14 mouse cellular contexts compared by ENCODE assay signal in genomic region chr11:66912531-66913458, GRCm38 (mm10). TPM values are rescaled to one million over a fixed set of nuclear protein-coding genes. Genes with fewer than 3 reads are reported as not detected.
A peak's percentile ranks its signal among the peaks of the same experiment; 100 is the strongest.
DNase-seq lines count a peak whose midpoint lies in the region; ATAC-seq and TF ChIP-seq lines count a peak whose summit lies in the region.
"Had no signal": no experiment of that assay in that cellular context is flagged by ENCODE, and none has a peak within 500 bp of the region (broad histone marks: within the 10 kb centered on the region; RNA-seq: fewer than 3 reads in every experiment).

No protein-coding gene starts in this region.

- no peak overlapping the region for H3K27ac ChIP-seq in midbrain, embryonic 11.5 days (ENCODE audit: low read depth, low read length)
- H3K27ac ChIP-seq in midbrain, embryonic 14.5 days (replicated peaks; ENCODE audit: low read depth, low read length): no peak overlapping the region
- no peak overlapping the region for H3K27ac ChIP-seq in intestine, postnatal 0 days (ENCODE audit: low read depth, low read length)
- H3K27ac ChIP-seq in stomach, postnatal 0 days (replicated peaks): peak overlapping the region; percentile 56
- no peak overlapping the region for H3K27ac ChIP-seq in thymus, adult 2 months (ENCODE audit: control insufficient read depth, insufficient read depth, low read length)
- H3K27ac ChIP-seq: midbrain, embryonic 12.5 days had no signal

- no peak for TF ChIP-seq POLR2A in thymus, adult 2 months (IDR thresholded peaks at IDR 0.05; ENCODE audit: control insufficient read depth, extremely low read depth, insufficient read depth, low read length, poor library complexity)

- no peak overlapping the region for H3K4me2 ChIP-seq in midbrain, embryonic 11.5 days
- H3K4me2 ChIP-seq in midbrain, embryonic 14.5 days (ENCODE audit: low read length): no peak overlapping the region
- H3K4me2 ChIP-seq in intestine, postnatal 0 days (replicated peaks; ENCODE audit: low read depth): no peak overlapping the region
- peak overlapping the region; percentile 2; the same call in 1 of the 2 replicates for H3K4me2 ChIP-seq in stomach, postnatal 0 days (replicated peaks; ENCODE audit: low read depth)
- H3K4me2 ChIP-seq: midbrain, embryonic 12.5 days had no signal

- intact Hi-C loops in left cerebral cortex, postnatal 4 days (cut with DNase I): no loop called here

- H3K9ac ChIP-seq in midbrain, embryonic 11.5 days (ENCODE audit: low read length): no peak overlapping the region
- no peak overlapping the region for H3K9ac ChIP-seq in midbrain, embryonic 14.5 days (replicated peaks; ENCODE audit: low read length)
- H3K9ac ChIP-seq in intestine, postnatal 0 days (ENCODE audit: low read depth, low read length): no peak overlapping the region
- no peak overlapping the region for H3K9ac ChIP-seq in stomach, postnatal 0 days (ENCODE audit: low read length)
- H3K9ac ChIP-seq: midbrain, embryonic 12.5 days had no signal

- H3K27me3 ChIP-seq in midbrain, embryonic 11.5 days (ENCODE audit: control insufficient read depth, insufficient read depth, low read length): no peaks in the 10 kb centered on the region
- no peaks in the 10 kb centered on the region for H3K27me3 ChIP-seq in midbrain, embryonic 14.5 days (ENCODE audit: control insufficient read depth, insufficient read depth, low read length)
- no peaks in the 10 kb centered on the region for H3K27me3 ChIP-seq in intestine, postnatal 0 days (replicated peaks; ENCODE audit: control insufficient read depth, insufficient read depth, low read length)
- no peaks in the 10 kb centered on the region for H3K27me3 ChIP-seq in stomach, postnatal 0 days (ENCODE audit: control insufficient read depth, insufficient read depth, low read length)
- no peaks in the 10 kb centered on the region for H3K27me3 ChIP-seq in thymus, adult 2 months (ENCODE audit: control insufficient read depth, insufficient read depth, low read length)

- no peak for TF ChIP-seq CTCF in intestine, postnatal 0 days (IDR thresholded peaks at IDR 0.05; ENCODE audit: low read depth)
- no peak; the same call in 1 of the 2 replicates for TF ChIP-seq CTCF in stomach, postnatal 0 days (IDR thresholded peaks at IDR 0.05; ENCODE audit: low read depth)
- no peak for TF ChIP-seq CTCF in thymus, adult 2 months (IDR thresholded peaks at IDR 0.05; ENCODE audit: borderline replicate concordance, control insufficient read depth, extremely low read depth, insufficient read depth, low read length, poor library complexity)

- no peak overlapping the region for H3K4me3 ChIP-seq in midbrain, embryonic 11.5 days (ENCODE audit: low read depth, low read length)
- no peak overlapping the region for H3K4me3 ChIP-seq in midbrain, embryonic 14.5 days (replicated peaks; ENCODE audit: low read depth, low read length)
- no peak overlapping the region for H3K4me3 ChIP-seq in intestine, postnatal 0 days (ENCODE audit: low read depth, low read length)
- H3K4me3 ChIP-seq in stomach, postnatal 0 days (ENCODE audit: low read depth, low read length): no peak overlapping the region
- H3K4me3 ChIP-seq in thymus, adult 2 months (ENCODE audit: control insufficient read depth, insufficient read depth, low read length): no peak overlapping the region
- H3K4me3 ChIP-seq: midbrain, embryonic 12.5 days had no signal

- no peaks in the 10 kb centered on the region for H3K36me3 ChIP-seq in midbrain, embryonic 11.5 days (ENCODE audit: control insufficient read depth, insufficient read depth, low read length)
- no peaks in the 10 kb centered on the region for H3K36me3 ChIP-seq in midbrain, embryonic 14.5 days (ENCODE audit: control insufficient read depth, insufficient read depth, low read length)
- H3K36me3 ChIP-seq in intestine, postnatal 0 days (ENCODE audit: control insufficient read depth, insufficient read depth): no peaks in the 10 kb centered on the region
- H3K36me3 ChIP-seq in stomach, postnatal 0 days (ENCODE audit: control insufficient read depth, insufficient read depth, low read length): no peaks in the 10 kb centered on the region
- H3K36me3 ChIP-seq in thymus, adult 2 months (ENCODE audit: control insufficient read depth, insufficient read depth, low read length): no peaks in the 10 kb centered on the region
- H3K36me3 ChIP-seq: midbrain, embryonic 12.5 days had no signal

- H3K4me1 ChIP-seq in midbrain, embryonic 11.5 days (ENCODE audit: control insufficient read depth, insufficient read depth, low read length): no peaks in the 10 kb centered on the region
- no peaks in the 10 kb centered on the region for H3K4me1 ChIP-seq in midbrain, embryonic 14.5 days (ENCODE audit: control insufficient read depth, insufficient read depth, low read length)
- H3K4me1 ChIP-seq in intestine, postnatal 0 days (replicated peaks; ENCODE audit: control insufficient read depth, insufficient read depth, low read length): peaks cover 4% of the 10 kb centered on the region; the same call in 1 of the 2 replicates
- no peaks in the 10 kb centered on the region for H3K4me1 ChIP-seq in stomach, postnatal 0 days (replicated peaks; ENCODE audit: control insufficient read depth, insufficient read depth)
- no peaks in the 10 kb centered on the region for H3K4me1 ChIP-seq in thymus, adult 2 months (replicated peaks; ENCODE audit: control insufficient read depth, insufficient read depth, low read length)

- no peak for ATAC-seq in midbrain, embryonic 11.5 days (ENCODE audit: low FRiP score)
- no peak; the same call in 1 of the 2 replicates for ATAC-seq in midbrain, embryonic 14.5 days (ENCODE audit: low FRiP score, low TSS enrichment)
- ATAC-seq in intestine, postnatal 0 days: peak; percentile 68
- peak; percentile 86 for ATAC-seq in stomach, postnatal 0 days (ENCODE audit: low FRiP score, low TSS enrichment)
- ATAC-seq: Patski had no signal

- TF ChIP-seq EP300 in stomach, postnatal 0 days (optimal IDR thresholded peaks at IDR 0.05): no peak

- DNase-seq in midbrain, embryonic 11.5 days (ENCODE audit: low spot score, missing footprints): peak; percentile 69
- DNase-seq in midbrain, embryonic 14.5 days: no peak
- DNase-seq in heart, adult 18-20 months: peak; percentile 54 to 55
- peak; percentile 86 for DNase-seq in stomach, postnatal 0 days (ENCODE audit: low spot score)
- no peak for DNase-seq in left cerebral cortex, postnatal 4 days
- DNase-seq in thymus, adult 2 months: no peak
- DNase-seq in layer of hippocampus, adult 18-20 months (ENCODE audit: low spot score in 2 of 2): no peak
- DNase-seq: cerebellum, postnatal 25 days; kidney, postnatal 36 days; right cerebral cortex, postnatal 25 days had no signal

- WGBS in midbrain, embryonic 11.5 days: 63% methylated on average over 17 of the region's 17 CpGs
- WGBS in midbrain, embryonic 14.5 days: 63% methylated on average over 17 of the region's 17 CpGs
- 42% methylated on average over 17 of the region's 17 CpGs for WGBS in intestine, postnatal 0 days
- 38% methylated on average over 15 of the region's 17 CpGs for WGBS in stomach, postnatal 0 days
- 56% methylated on average over 17 of the region's 17 CpGs for WGBS in thymus, adult 2 months

- H3K9me3 ChIP-seq in midbrain, embryonic 11.5 days (ENCODE audit: control insufficient read depth, low read length): no peaks in the 10 kb centered on the region
- H3K9me3 ChIP-seq in midbrain, embryonic 14.5 days (ENCODE audit: control insufficient read depth, low read length): no peaks in the 10 kb centered on the region
- no peaks in the 10 kb centered on the region for H3K9me3 ChIP-seq in intestine, postnatal 0 days (ENCODE audit: control insufficient read depth)
- no peaks in the 10 kb centered on the region for H3K9me3 ChIP-seq in stomach, postnatal 0 days (ENCODE audit: control insufficient read depth, low read length)
- H3K9me3 ChIP-seq: midbrain, embryonic 12.5 days had no signal

RNA-seq across cellular contexts. Expression of gene Pirt, which starts 1.0 kb away (rescaled TPM):
- polyA plus RNA-seq in midbrain, embryonic 11.5 days (2014; fragmentation: Nextera tagmentation; extraction: Ambion mirVana): 0.40 and 0.60 TPM in 2 replicates
- 0.80 and 0.89 TPM in 2 replicates for polyA plus RNA-seq in midbrain, embryonic 14.5 days (2014; fragmentation: Nextera tagmentation; extraction: Ambion mirVana)
- total RNA-seq in heart, adult 18-20 months (2021): 1 to 10 TPM; 2.6 to 4.4 TPM
- polyA plus RNA-seq in intestine, postnatal 0 days (2015; fragmentation: Nextera tagmentation; extraction: Ambion mirVana): 4.0 and 4.7 TPM in 2 replicates
- polyA plus RNA-seq in stomach, postnatal 0 days (2015; fragmentation: Nextera tagmentation; extraction: Ambion mirVana): 5.6 and 6.0 TPM in 2 replicates
- total RNA-seq in left cerebral cortex, postnatal 4 days (2021): under 1 TPM in 1 of 2 experiments, not detected in 1; 0.14 TPM
- 0.27 TPM in 1 of 2 replicates, not detected in the other for polyA plus RNA-seq in thymus, adult 2 months (2012; rRNA removed)
- total RNA-seq in layer of hippocampus, adult 18-20 months (2021): 1 to 10 TPM; 1.7 to 2.1 TPM
- polyA plus RNA-seq: Patski had no signal

RNA-seq across cellular contexts. Expression of gene Tmem238l, which starts 43.6 kb away (rescaled TPM):
- polyA plus RNA-seq in midbrain, embryonic 11.5 days (2014; fragmentation: Nextera tagmentation; extraction: Ambion mirVana): not detected in 2 replicates
- polyA plus RNA-seq in midbrain, embryonic 14.5 days (2014; fragmentation: Nextera tagmentation; extraction: Ambion mirVana): not detected in 2 replicates
- total RNA-seq in heart, adult 18-20 months (2021): not detected
- polyA plus RNA-seq in intestine, postnatal 0 days (2015; fragmentation: Nextera tagmentation; extraction: Ambion mirVana): 10.5 and 11.2 TPM in 2 replicates
- 21.4 and 24.8 TPM in 2 replicates for polyA plus RNA-seq in stomach, postnatal 0 days (2015; fragmentation: Nextera tagmentation; extraction: Ambion mirVana)
- total RNA-seq in left cerebral cortex, postnatal 4 days (2021): not detected
- polyA plus RNA-seq in thymus, adult 2 months (2012; rRNA removed): 0.26 and 0.63 TPM in 2 replicates
- total RNA-seq in layer of hippocampus, adult 18-20 months (2021): not detected
- polyA plus RNA-seq: frontal cortex, adult 2 months; midbrain, embryonic 12.5 days; Patski had no signal

Comparison
In these comparisons a context has a peak if more than half of its experiments do, and no peak if none do; other contexts are left out.
1. DNase-seq: peak in midbrain, embryonic 11.5 days (single experiment), heart, adult 18-20 months (2 of 2) and stomach, postnatal 0 days (single experiment); none in midbrain, embryonic 14.5 days (single experiment), left cerebral cortex, postnatal 4 days (single experiment), thymus, adult 2 months (single experiment) and layer of hippocampus, adult 18-20 months (0 of 2).
2. ATAC-seq: peak in intestine, postnatal 0 days (single experiment) and stomach, postnatal 0 days (single experiment); none in midbrain, embryonic 11.5 days (single experiment) and midbrain, embryonic 14.5 days (single experiment).